In genomic region chr14:9060058-9060457, GRCm38 (mm10) we compare ENCODE assay signal across 17 mouse cellular contexts.
DNase-seq lines count a peak whose midpoint lies in the region; ATAC-seq and TF ChIP-seq lines count a peak whose summit lies in the region.
"Had no signal": no experiment of that assay in that cellular context is flagged by ENCODE, and none has a peak within 500 bp of the region (broad histone marks: within the 10 kb centered on the region; RNA-seq: fewer than 3 reads in every experiment).

No protein-coding gene starts in this region.

- H3K27ac ChIP-seq in intestine, postnatal 0 days (ENCODE audit: low read depth, low read length), result no peak overlapping the region
- no peak overlapping the region for H3K27ac ChIP-seq in intestine, embryonic 16.5 days (ENCODE audit: low read length)
- no peak overlapping the region for H3K27ac ChIP-seq in midbrain, postnatal 0 days (ENCODE audit: low read depth, low read length)
- no peak overlapping the region for H3K27ac ChIP-seq in midbrain, embryonic 14.5 days (replicated peaks; ENCODE audit: low read depth, low read length)
- H3K27ac ChIP-seq: embryonic facial prominence, embryonic 12.5 days; heart, embryonic 15.5 days; hindbrain, embryonic 13.5 days; liver, embryonic 15.5 days had no signal

- ATAC-seq in intestine, postnatal 0 days, result no peak
- ATAC-seq in intestine, embryonic 16.5 days, result no peak
- no peak for ATAC-seq in midbrain, postnatal 0 days (ENCODE audit: low FRiP score)
- ATAC-seq in midbrain, embryonic 14.5 days (ENCODE audit: low FRiP score, low TSS enrichment), result no peak

- H3K4me1 ChIP-seq in intestine, postnatal 0 days (replicated peaks; ENCODE audit: control insufficient read depth, insufficient read depth, low read length), result no peaks in the 10 kb centered on the region
- H3K4me1 ChIP-seq in intestine, embryonic 16.5 days (ENCODE audit: control insufficient read depth, insufficient read depth, low read length), result no peaks in the 10 kb centered on the region
- H3K4me1 ChIP-seq in midbrain, postnatal 0 days (ENCODE audit: insufficient read depth, low read length), result no peaks in the 10 kb centered on the region
- no peaks in the 10 kb centered on the region for H3K4me1 ChIP-seq in midbrain, embryonic 14.5 days (ENCODE audit: control insufficient read depth, insufficient read depth, low read length)
- H3K4me1 ChIP-seq: embryonic facial prominence, embryonic 12.5 days; heart, embryonic 15.5 days; hindbrain, embryonic 13.5 days; liver, embryonic 15.5 days had no signal

- peak; percentile 12 for DNase-seq in midbrain, postnatal 0 days (ENCODE audit: low spot score)
- DNase-seq in midbrain, embryonic 14.5 days, result no peak
- DNase-seq in embryo, embryonic 11 days, result peak; percentile 26
- DNase-seq in right cerebral cortex, postnatal 25 days, result no peak
- no peak for DNase-seq in urinary bladder, adult 18-20 months (ENCODE audit: low spot score in 2 of 2)
- DNase-seq: adrenal gland, adult 8-10 months; cerebellum, adult 8-10 months; kidney, adult 18-20 months; right cerebral cortex, adult 18-20 months; spleen, adult 18-20 months; thymus, postnatal 25 days had no signal

- peak; percentile 14; the same call in 1 of the 2 replicates for TF ChIP-seq CTCF in intestine, postnatal 0 days (IDR thresholded peaks at IDR 0.05; ENCODE audit: low read depth)
- no peak for TF ChIP-seq CTCF in midbrain, postnatal 0 days (IDR thresholded peaks at IDR 0.05)

- WGBS in intestine, postnatal 0 days, result 47% methylated on average over 9 of the region's 9 CpGs
- WGBS in intestine, embryonic 16.5 days, result 52% methylated on average over 9 of the region's 9 CpGs
- WGBS in midbrain, postnatal 0 days, result 75% methylated on average over 9 of the region's 9 CpGs
- WGBS in midbrain, embryonic 14.5 days, result 75% methylated on average over 9 of the region's 9 CpGs

- no peak overlapping the region for H3K4me3 ChIP-seq in intestine, postnatal 0 days (ENCODE audit: low read depth, low read length)
- no peak overlapping the region for H3K4me3 ChIP-seq in intestine, embryonic 16.5 days (ENCODE audit: low read length)
- H3K4me3 ChIP-seq in midbrain, postnatal 0 days (ENCODE audit: low read depth, low read length), result no peak overlapping the region
- H3K4me3 ChIP-seq in midbrain, embryonic 14.5 days (replicated peaks; ENCODE audit: low read depth, low read length), result no peak overlapping the region
- H3K4me3 ChIP-seq: embryonic facial prominence, embryonic 12.5 days; heart, embryonic 15.5 days; hindbrain, embryonic 13.5 days; liver, embryonic 15.5 days had no signal

- H3K4me2 ChIP-seq in intestine, postnatal 0 days (replicated peaks; ENCODE audit: low read depth), result no peak overlapping the region
- H3K4me2 ChIP-seq in intestine, embryonic 16.5 days (ENCODE audit: low read depth, low read length), result no peak overlapping the region
- H3K4me2 ChIP-seq in midbrain, postnatal 0 days (ENCODE audit: low read depth, low read length, poor library complexity, severe bottlenecking), result no peak overlapping the region
- H3K4me2 ChIP-seq in midbrain, embryonic 14.5 days (ENCODE audit: low read length), result no peak overlapping the region
- H3K4me2 ChIP-seq: embryonic facial prominence, embryonic 12.5 days; heart, embryonic 15.5 days; hindbrain, embryonic 13.5 days; liver, embryonic 15.5 days had no signal

- no peaks in the 10 kb centered on the region for H3K27me3 ChIP-seq in intestine, postnatal 0 days (replicated peaks; ENCODE audit: control insufficient read depth, insufficient read depth, low read length)
- H3K27me3 ChIP-seq in intestine, embryonic 16.5 days (replicated peaks; ENCODE audit: control insufficient read depth, insufficient read depth, low read length), result no peaks in the 10 kb centered on the region
- H3K27me3 ChIP-seq in midbrain, postnatal 0 days (ENCODE audit: insufficient read depth, low read length), result no peaks in the 10 kb centered on the region
- H3K27me3 ChIP-seq in midbrain, embryonic 14.5 days (ENCODE audit: control insufficient read depth, insufficient read depth, low read length), result no peaks in the 10 kb centered on the region
- H3K27me3 ChIP-seq: embryonic facial prominence, embryonic 12.5 days; heart, embryonic 15.5 days; hindbrain, embryonic 13.5 days; liver, embryonic 15.5 days had no signal

- H3K36me3 ChIP-seq in intestine, postnatal 0 days (ENCODE audit: control insufficient read depth, insufficient read depth), result no peaks in the 10 kb centered on the region
- H3K36me3 ChIP-seq in intestine, embryonic 16.5 days (ENCODE audit: control insufficient read depth, insufficient read depth, low read length), result no peaks in the 10 kb centered on the region
- H3K36me3 ChIP-seq in midbrain, postnatal 0 days (ENCODE audit: insufficient read depth, low read length), result no peaks in the 10 kb centered on the region
- no peaks in the 10 kb centered on the region for H3K36me3 ChIP-seq in midbrain, embryonic 14.5 days (ENCODE audit: control insufficient read depth, insufficient read depth, low read length)
- H3K36me3 ChIP-seq: embryonic facial prominence, embryonic 12.5 days; heart, embryonic 15.5 days; hindbrain, embryonic 13.5 days; liver, embryonic 15.5 days had no signal

- no peaks in the 10 kb centered on the region for H3K9me3 ChIP-seq in intestine, postnatal 0 days (ENCODE audit: control insufficient read depth)
- H3K9me3 ChIP-seq in intestine, embryonic 16.5 days (ENCODE audit: control insufficient read depth, low read length), result no peaks in the 10 kb centered on the region
- H3K9me3 ChIP-seq in midbrain, postnatal 0 days (ENCODE audit: low read length), result no peaks in the 10 kb centered on the region
- no peaks in the 10 kb centered on the region for H3K9me3 ChIP-seq in midbrain, embryonic 14.5 days (ENCODE audit: control insufficient read depth, low read length)
- H3K9me3 ChIP-seq: embryonic facial prominence, embryonic 12.5 days; heart, embryonic 15.5 days; hindbrain, embryonic 13.5 days; liver, embryonic 15.5 days had no signal

- H3K9ac ChIP-seq in intestine, postnatal 0 days (ENCODE audit: low read depth, low read length), result no peak overlapping the region
- H3K9ac ChIP-seq in intestine, embryonic 16.5 days (ENCODE audit: low read depth, low read length), result no peak overlapping the region
- H3K9ac ChIP-seq in midbrain, postnatal 0 days (replicated peaks; ENCODE audit: low read length, poor library complexity, severe bottlenecking), result no peak overlapping the region
- no peak overlapping the region for H3K9ac ChIP-seq in midbrain, embryonic 14.5 days (replicated peaks; ENCODE audit: low read length)
- H3K9ac ChIP-seq: embryonic facial prominence, embryonic 12.5 days; heart, embryonic 15.5 days; hindbrain, embryonic 13.5 days; liver, embryonic 15.5 days had no signal

Comparison
In these comparisons a context has a peak if more than half of its experiments do, and no peak if none do; other contexts are left out.
1. DNase-seq: peak in midbrain, postnatal 0 days (single experiment) and embryo, embryonic 11 days (single experiment); none in midbrain, embryonic 14.5 days (single experiment), right cerebral cortex, postnatal 25 days (single experiment) and urinary bladder, adult 18-20 months (0 of 2).